Mouse (Mus musculus) stomach, postnatal 0 days (tissue): ENCODE measurements around the gene Atat1. TPM values are rescaled to one million over a fixed set of nuclear protein-coding genes. Genes with fewer than 3 reads are reported as not detected.

ENCODE experiments used
- ATAC-seq: fragments of 200-750 bp; cut with Nextera tagmentation; 2 replicates; pipeline ENCODE4 v1.8.0; 2017; ENCODE audit not compliant: low FRiP score, low TSS enrichment
- DNase-seq: peaks from one replicate; pipeline ENCODE4 v3.0.0-alpha.2; 2016; ENCODE audit warnings: low spot score
- H3K27ac ChIP-seq: fragments of 300-500 bp; sonication (generic); replicated peaks from 2 replicates; pipeline ENCODE4 v1.5.1; 2014; ENCODE audit warnings: mild to moderate bottlenecking, control low read depth
- H3K27me3 ChIP-seq: fragments of 300-500 bp; sonication (generic); 2 replicates; pipeline ENCODE4 v1.6.1; 2014; ENCODE audit warnings: low read length; ENCODE audit not compliant: control insufficient read depth, insufficient read depth
- H3K36me3 ChIP-seq: fragments of 300-500 bp; sonication (generic); 2 replicates; pipeline ENCODE4 v1.6.1; 2014; ENCODE audit warnings: low read length, mixed read lengths; ENCODE audit not compliant: control insufficient read depth, insufficient read depth
- H3K4me1 ChIP-seq: fragments of 300-500 bp; sonication (generic); replicated peaks from 2 replicates; pipeline ENCODE4 v1.6.1; 2014; ENCODE audit warnings: antibody characterized with exemption; ENCODE audit not compliant: control insufficient read depth, insufficient read depth
- H3K4me2 ChIP-seq: fragments of 300-500 bp; sonication (generic); replicated peaks from 2 replicates; pipeline ENCODE4 v1.6.1; 2014; ENCODE audit warnings: low read depth, mild to moderate bottlenecking, control low read depth, moderate library complexity
- H3K4me3 ChIP-seq: fragments of 300-500 bp; sonication (generic); 2 replicates; pipeline ENCODE4 v1.5.1; 2014; ENCODE audit warnings: low read depth, low read length, control low read depth
- H3K9ac ChIP-seq: fragments of 300-500 bp; sonication (generic); 2 replicates; pipeline ENCODE4 v1.6.1; 2014; ENCODE audit warnings: mild to moderate bottlenecking, low read length, control low read depth, mixed read lengths
- H3K9me3 ChIP-seq: fragments of 300-500 bp; sonication (generic); 2 replicates; pipeline ENCODE4 v1.6.1; 2016; ENCODE audit warnings: low read length; ENCODE audit not compliant: control insufficient read depth
- CTCF ChIP-seq: IDR thresholded peaks from 2 replicates; pipeline ENCODE4 v1.5.1; 2016; ENCODE audit warnings: antibody characterized with exemption, low read depth, mild to moderate bottlenecking, moderate library complexity
- EP300 ChIP-seq: optimal IDR thresholded peaks from 2 replicates; pipeline ENCODE3; 2016; ENCODE audit warnings: antibody characterized with exemption
- WGBS: fragments of 180-500 bp; shearing (Covaris S2); extraction: QIAGEN DNeasy Blood & Tissue Kit; methylation state at CpG from one replicate; pipeline ENCODE4 v1.1.7; 2014; 5-methylcytosine and 5-hydroxymethylcytosine counted together
- polyA plus RNA-seq: library from polyadenylated mRNA; unstranded; fragments of >200 nt; fragmentation: Nextera tagmentation; extraction: Ambion mirVana; gene quantifications from 2 replicates; pipeline ENCODE4 v1.2.1, GENCODE M21; 2015

Gene Atat1
- polyA plus RNA-seq, 1 experiment from 2014 or later = 12.7 TPM

GRCm38 (mm10) chr17:35919864-35920301 is 10.0 kb upstream of the Atat1 start:
- ATAC-seq = no peak
- no peak for DNase-seq
- no peaks in the 10 kb centered on the region for H3K9me3 ChIP-seq
- peak overlapping the region; percentile 41; the same call in 1 of the 2 replicates for H3K9ac ChIP-seq
- TF ChIP-seq CTCF (no peak), EP300 (no peak)
- peaks cover 5% of the 10 kb centered on the region for H3K36me3 ChIP-seq
- H3K4me1 ChIP-seq = peaks cover 4% of the 10 kb centered on the region
- peak overlapping the region; percentile 79; the same call in 1 of the 2 replicates for H3K27ac ChIP-seq
- H3K4me3 ChIP-seq = 0 out of 2 replicates have a peak overlapping the region, but pooled peaks have one; percentile 17
- WGBS = 28% methylated on average over 6 of the region's 6 CpGs
- H3K27me3 ChIP-seq = no peaks in the 10 kb centered on the region
- H3K4me2 ChIP-seq = peak overlapping the region; percentile 52

- H3K27ac ChIP-seq = peak overlapping the region; percentile 95
- DNase-seq = peak; percentile 94
- H3K36me3 ChIP-seq = peaks cover 2% of the 10 kb centered on the region
- H3K27me3 ChIP-seq = no peaks in the 10 kb centered on the region
- 7% methylated on average over 7 of the region's 7 CpGs for WGBS
- H3K9me3 ChIP-seq = no peaks in the 10 kb centered on the region
- ATAC-seq = peak; percentile 35
- TF ChIP-seq CTCF (no peak), EP300 (no peak)
- peak overlapping the region; percentile 41 for H3K9ac ChIP-seq
- peak overlapping the region; percentile 52 for H3K4me2 ChIP-seq
- H3K4me3 ChIP-seq = peak overlapping the region; percentile 17; the same call in 1 of the 2 replicates
- peaks cover 4% of the 10 kb centered on the region for H3K4me1 ChIP-seq
Measured at GRCm38 (mm10) chr17:35919060-35919715, 9.3 kb upstream of the Atat1 start.

- Histone ChIP-seq H3K4me1 (peaks cover 4% of the 10 kb centered on the region), H3K4me2 (peak overlapping the region; percentile 67), H3K36me3 (no peaks in the 10 kb centered on the region), H3K27me3 (no peaks in the 10 kb centered on the region), H3K27ac (peak overlapping the region; percentile 95), H3K9me3 (no peaks in the 10 kb centered on the region), H3K9ac (peak overlapping the region; percentile 80), H3K4me3 (peak overlapping the region; percentile 75)
- WGBS = under 1% methylated on average over 11 of the region's 11 CpGs
- peak; percentile 54 for DNase-seq
- TF ChIP-seq EP300 (peak; percentile 54), CTCF (no peak)
- ATAC-seq = no peak
Measured at GRCm38 (mm10) chr17:35918276-35919059, 8.6 kb upstream of the Atat1 start.

- ATAC-seq (peak; percentile 2; the same call in 1 of the 2 replicates), DNase-seq (peak; percentile 66)
- H3K27ac ChIP-seq = peak overlapping the region; percentile 95
- peak overlapping the region; percentile 75 for H3K4me3 ChIP-seq
- peak overlapping the region; percentile 67 for H3K4me2 ChIP-seq
- H3K27me3 ChIP-seq = no peaks in the 10 kb centered on the region
- no peaks in the 10 kb centered on the region for H3K36me3 ChIP-seq
- no peaks in the 10 kb centered on the region for H3K9me3 ChIP-seq
- TF ChIP-seq CTCF (no peak), EP300 (no peak)
- 0% methylated on average over 13 of the region's 13 CpGs for WGBS
- H3K4me1 ChIP-seq = peaks cover 4% of the 10 kb centered on the region
- H3K9ac ChIP-seq = peak overlapping the region; percentile 80
Measured at GRCm38 (mm10) chr17:35917463-35918251, 7.8 kb upstream of the Atat1 start.

GRCm38 (mm10) chr17:35917143-35917462 is 7.2 kb upstream of the Atat1 start:
- peak overlapping the region; percentile 67 for H3K4me2 ChIP-seq
- WGBS = 0% methylated on average over 8 of the region's 8 CpGs
- no peak for TF ChIP-seq EP300
- TF ChIP-seq CTCF = no peak
- no peaks in the 10 kb centered on the region for H3K9me3 ChIP-seq
- DNase-seq (peak; percentile 50), ATAC-seq (no peak)
- H3K9ac ChIP-seq = peak overlapping the region; percentile 80
- peak overlapping the region; percentile 75 for H3K4me3 ChIP-seq
- H3K4me1 ChIP-seq = peaks cover 4% of the 10 kb centered on the region
- H3K36me3 ChIP-seq = no peaks in the 10 kb centered on the region
- no peaks in the 10 kb centered on the region for H3K27me3 ChIP-seq
- peak overlapping the region; percentile 95 for H3K27ac ChIP-seq
